Mouse (Mus musculus) layer of hippocampus, postnatal 14 days (tissue): Measurements from ENCODE around the gene Bfsp1. TPM values are rescaled to one million over a fixed set of nuclear protein-coding genes. Genes with fewer than 3 reads are reported as not detected.

Experiments
- DNase-seq, 2 experiments: peaks; one replicate each; pipeline ENCODE4 v3.0.0; 2021 to 2022; ENCODE audit warnings: low spot score in 2 of 2, mixed read lengths in 1 of 2
- total RNA-seq, 2 experiments: library from RNA; stranded (reverse); gene quantifications; 2 replicates each; pipeline ENCODE4 v1.2.3; 2021

The Bfsp1 gene
- total RNA-seq, 2 experiments from 2014 or later: 1.1 to 1.3 TPM

DNA sequence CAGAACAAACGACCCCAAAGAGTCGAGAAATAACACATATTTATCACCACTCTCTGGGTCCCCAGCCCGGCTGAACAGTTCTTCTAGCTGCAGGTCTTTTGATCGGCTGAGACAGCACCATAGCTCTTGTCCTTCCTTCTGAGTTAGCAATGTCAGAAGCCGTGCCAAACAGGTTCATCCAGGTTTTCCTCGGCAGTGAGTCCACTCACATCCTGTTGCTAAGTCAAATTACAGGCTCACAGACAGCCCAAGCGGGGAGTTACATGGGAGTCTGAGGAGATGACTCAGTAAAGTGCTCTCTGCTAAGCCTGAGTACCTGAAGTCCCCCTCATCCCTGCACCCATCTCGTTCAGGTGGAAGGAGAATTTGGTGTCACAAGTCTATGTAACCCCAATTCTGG, 1.6 kb upstream of the Bfsp1 start:
- DNase-seq: no peak

DNA sequence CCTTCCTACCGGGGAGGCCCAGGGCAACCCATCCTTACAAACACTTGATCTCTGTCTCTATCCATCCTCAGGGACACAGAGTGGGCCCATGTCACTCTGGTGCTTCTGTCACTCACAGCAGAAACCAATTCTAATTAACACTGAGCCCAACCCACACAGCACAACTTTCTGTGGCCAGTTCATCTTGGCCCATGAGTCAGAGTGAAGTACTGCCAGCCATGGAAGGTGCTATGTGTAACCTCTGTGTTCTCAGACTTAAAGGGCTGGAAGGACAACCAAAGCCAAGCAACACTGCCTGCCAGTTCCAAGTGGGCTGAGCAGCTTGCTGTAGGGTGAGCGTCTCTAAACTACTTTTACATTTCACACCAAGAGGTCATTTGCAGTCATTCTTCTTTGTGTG, 3.8 kb downstream of the Bfsp1 start:
- DNase-seq: no peak

DNA sequence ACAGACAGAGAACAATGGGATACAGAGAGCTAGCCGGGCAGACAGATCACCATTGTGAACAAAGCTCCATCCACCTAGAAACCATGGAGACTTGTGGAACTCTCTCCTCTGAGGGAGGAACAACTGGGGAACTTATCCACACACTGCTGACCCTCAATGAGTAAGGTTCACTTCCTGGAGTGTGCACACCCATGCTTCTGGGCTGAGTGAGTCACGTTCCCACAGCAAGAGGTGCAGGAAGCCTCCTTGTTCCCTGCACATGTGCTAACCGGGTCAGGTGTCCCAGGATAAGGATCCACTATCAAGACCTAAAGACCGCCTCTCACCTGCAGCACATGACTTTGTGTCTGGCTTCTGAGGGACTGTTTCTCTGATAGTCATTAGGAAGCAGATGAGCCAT, 9.5 kb downstream of the Bfsp1 start:
- no peak for DNase-seq

DNA sequence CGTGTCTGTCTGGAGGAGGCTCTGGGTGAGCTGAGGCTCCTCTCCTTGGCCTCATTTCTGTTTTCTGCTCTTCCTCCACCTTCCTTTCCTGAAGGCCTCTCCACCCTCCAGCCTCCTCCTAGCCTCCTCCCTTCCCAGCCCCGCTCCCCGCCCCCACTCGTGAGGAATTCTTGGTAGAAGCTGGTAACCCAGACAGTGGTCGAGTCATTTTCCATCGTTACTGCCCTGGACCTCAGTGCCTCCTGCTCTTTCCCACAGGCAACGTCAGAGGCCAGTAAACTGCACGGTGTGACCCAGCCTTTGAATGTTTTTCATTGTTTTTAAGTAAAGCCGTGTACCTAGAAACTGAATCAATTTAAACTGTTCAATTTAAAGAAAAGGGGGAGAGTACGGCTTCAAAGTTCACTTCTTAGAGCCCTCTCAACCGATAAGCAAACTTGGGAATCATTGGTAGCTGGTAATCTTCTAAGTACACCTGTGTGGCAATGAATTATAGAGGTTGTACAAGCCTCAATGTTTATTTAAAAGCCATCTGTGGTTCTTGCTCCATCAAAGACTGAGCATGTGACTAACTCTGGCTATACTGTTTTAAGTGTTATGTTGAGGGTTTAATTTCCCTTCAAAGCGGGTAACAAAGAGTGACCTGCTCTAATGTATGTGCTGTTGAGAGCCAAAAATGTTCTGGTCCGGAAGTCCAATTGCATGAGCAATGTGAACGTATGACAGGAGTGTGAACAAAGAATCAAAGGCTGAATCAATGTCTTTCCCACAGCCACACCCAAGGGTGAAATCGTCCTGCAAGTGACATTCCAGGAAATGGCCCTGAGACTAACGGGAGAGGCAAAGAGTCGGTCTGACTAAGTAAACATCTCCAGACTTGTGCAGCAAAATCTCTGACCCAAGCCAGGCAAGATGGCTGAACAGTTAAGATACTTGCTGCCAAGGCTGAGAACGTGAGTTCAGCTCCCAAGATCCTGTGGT, 10.4 kb downstream of the Bfsp1 start:
- DNase-seq: no peak

DNA sequence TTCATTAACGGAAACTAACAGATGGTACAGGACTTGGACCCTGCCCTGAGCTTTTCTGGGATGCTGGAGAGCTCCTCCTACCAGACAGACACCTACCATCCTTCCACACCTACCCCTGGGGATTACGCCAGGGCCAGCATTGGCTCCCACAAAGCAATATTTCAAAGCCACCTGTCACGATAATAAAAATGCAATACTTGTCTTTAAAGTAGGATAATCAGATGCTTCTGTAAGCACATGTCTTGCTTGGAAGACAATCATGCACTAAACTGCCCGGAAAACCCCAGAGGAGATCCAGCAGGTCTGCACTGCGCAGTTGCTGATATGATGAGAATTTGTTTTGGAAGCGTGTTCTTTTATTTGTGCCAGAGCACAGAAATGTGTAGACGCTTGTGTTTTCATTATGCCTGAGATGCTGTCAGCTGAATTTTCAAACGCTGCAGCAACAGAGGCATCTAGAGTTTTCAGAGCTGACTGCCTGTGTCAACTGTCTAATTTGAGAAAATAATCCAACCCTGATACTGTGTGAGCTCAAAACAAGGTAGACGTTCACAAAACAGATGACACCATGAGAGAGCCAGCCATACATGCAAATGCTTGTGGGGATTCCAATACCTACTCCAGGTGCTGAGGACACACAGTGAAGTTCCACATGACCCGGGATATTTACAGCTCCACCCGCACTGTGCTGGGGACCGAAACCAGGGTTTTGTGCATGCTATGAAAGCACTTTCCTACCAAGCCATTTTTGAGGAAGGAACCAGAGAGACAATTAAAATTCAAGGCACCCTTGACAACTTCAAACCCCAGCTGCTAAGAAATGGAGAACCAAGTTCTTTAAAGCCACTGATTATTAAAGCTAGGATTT, 11.4 kb downstream of the Bfsp1 start:
- DNase-seq: peak; percentile 30 to 70

DNA sequence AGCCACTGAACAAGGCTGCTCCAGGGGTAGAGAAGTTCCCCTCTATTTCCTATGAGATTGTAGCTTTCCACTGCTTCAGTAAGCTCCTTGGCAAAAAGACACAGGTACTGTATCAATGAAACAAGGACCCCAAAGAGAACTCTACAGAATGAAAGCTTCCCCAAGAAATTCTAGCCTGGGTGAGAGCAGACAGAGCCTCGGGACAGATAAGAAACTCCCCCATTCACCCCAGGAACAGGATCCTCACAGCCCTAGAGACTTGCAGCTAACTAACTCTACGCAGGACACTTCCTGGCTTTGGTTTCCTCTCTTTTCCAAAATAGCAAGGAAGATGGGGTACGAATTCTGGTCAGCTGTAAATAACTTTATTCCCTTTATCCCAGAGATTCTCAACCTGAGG, 15.7 kb downstream of the Bfsp1 start:
- no peak for DNase-seq

DNA sequence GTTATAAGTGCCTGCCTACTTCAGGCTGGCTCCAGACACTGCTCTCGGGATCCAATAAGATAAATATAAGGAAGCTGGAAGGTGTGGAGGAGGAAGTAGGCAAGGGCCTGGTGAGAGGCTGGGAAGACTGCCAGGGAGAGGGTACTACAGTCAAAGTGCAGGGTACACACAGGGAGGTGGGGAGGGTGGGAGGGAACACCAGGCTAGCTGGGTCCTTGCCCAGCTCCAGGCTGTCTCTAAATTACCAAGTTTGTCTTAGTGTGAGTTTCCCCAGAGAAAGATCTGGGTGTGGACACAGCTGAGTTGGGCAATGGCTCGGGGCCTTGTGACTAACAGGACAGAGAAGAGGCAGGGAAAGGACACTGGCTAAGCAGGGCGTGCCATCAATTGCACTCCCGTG, 16.2 kb downstream of the Bfsp1 start:
- no peak for DNase-seq

DNA sequence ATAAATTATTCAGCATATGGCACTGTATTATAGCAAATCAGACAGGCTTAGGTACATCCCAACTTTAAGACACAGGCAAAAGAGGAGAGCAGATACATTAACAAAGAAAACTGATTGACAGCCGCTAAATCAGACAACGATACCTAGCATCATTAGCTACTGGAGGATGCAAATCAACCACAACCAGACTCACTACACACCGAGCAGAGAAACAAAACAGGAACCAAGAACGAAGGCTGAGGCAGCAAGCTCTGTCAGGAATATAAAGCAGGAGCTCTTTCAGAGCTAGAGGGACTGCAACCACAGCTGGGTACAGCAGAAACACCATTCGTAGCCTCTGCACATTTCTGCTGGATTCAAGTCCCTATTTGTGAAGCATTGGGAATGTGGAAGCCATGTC, 18.2 kb downstream of the Bfsp1 start:
- no peak for DNase-seq

DNA sequence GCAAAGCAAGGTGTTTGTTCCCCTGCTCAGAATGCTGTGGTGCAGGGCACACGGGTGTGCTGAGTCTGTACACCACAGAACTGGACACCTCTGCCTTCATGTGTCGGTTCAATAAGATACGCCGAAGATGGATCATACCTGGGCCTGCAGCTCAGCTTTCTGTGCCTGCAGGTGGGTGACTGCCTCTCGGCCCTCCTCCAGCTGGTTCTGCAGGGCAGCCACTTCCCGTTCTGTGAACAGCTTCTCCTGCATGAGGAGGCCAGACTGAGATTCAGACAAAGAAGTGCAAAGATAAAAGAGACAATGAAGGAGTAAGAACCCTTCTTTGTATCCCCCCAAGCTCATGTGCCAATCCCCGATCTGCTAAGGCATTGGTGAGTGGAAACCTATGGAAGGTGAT, 21.4 kb downstream of the Bfsp1 start:
- no peak for DNase-seq

DNA sequence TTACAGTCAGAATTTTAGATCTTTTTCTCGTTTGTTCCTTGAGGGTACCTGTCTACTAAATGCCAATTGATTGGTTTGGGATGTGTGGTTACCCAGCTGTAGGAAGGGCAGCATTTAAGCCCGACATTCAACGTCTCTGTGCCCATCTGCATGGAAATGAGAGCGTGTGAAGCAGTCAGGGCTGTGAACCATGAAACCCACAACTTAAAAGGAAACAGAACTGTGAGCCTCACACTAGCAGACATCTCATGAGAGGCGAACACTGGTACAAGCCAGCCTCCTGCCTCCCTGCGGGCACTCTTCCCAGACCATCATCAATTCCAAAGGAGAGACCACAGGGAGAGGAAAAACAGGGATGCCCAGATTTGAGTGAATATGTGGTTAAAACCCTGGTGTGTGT, 22.1 kb downstream of the Bfsp1 start:
- DNase-seq: no peak

DNA sequence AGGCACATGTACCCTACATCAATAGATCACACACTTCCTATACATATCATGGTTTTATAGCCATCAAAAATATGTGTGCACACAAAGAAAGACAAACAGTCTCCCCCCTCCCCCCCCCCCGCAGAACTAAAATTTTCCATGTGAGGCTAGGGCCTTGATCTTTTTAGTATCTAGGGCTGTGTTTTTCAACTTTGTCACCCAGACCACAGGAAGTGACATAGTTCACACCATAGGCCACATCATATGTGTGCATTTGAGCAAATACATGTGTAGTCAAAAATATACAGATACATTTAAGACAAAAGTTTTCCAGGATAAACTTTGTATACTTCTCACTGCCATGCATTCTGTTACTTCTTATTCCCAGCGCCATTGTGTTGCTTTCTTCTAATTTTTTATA, 23.5 kb downstream of the Bfsp1 start:
- DNase-seq: no peak

DNA sequence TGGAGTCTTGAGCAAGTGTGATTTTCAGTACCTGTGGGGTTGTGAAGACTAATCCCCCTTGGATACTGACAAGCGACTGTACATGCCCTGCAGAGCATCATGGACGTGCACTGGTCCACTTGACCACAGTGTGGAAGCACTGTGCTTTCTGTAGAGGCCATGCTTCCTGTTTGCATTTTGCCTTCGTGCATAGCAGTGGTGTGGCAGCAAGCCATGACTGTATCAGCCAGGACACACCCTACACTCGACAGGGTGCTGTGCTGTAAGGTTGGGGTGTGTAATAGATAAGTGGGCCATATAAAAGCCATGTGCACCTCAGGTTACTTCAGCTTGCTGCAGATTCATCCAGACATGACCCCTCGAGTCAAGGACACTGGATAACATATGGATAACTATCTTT, 24.3 kb downstream of the Bfsp1 start:
- DNase-seq: no peak

DNA sequence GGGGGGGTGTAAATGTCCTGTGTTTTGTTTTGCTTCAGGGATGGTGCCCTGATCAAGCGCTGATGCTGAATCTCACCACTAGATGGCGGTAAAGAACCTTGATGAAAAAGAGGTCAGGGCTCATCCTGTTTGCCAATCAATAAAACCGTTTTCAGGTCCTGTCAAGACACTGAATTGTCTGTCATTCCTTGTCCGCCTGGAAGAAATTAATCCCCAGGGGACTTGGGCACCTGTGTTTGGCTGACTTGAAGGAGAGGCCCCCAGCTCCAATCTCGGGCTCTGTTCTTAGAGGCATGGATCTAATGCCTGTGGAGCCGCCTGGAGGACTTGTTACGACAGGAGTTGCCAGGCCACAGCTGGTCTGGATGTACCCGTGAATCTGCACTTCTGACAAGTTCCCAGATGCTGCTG, 25.7 kb downstream of the Bfsp1 start:
- DNase-seq: peak; percentile 82 to 84

DNA sequence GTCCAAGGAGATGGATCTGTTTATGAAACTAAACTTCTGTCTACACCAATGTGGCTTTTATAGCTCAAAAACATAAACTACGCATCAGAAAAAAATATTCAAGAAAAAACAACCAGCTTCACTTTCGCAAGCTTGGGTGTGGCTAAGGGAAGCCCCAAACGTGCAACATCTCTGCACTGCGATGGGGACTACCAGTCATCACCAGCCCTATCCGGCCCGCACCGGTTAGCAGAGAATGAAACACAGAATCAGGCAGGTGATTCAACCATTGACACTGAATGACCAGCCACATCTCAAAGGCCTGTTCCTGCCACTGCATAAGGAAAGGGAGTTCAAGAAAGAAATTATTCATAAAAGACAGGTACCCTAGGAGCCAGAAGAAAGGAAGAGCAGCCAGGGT, 27.2 kb downstream of the Bfsp1 start:
- no peak for DNase-seq

DNA sequence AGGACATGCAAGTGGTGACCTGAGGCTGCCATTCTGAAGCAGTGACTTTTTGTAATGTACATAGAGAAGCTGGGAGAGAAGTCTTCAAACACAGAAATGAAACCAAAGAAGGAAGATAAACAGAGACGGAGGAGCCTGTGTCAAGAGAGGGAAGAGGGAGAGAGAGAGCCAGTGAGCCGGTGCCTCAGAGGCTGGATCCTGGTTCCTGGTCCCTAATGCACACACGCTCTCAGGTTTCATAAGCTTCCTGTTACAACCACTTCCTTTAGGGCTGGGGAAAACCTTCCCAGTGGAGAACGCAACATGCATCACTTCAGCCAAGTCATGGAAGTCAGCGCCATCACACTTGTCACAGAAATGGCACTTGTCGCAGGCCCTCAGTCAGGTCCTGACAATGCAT, 28.9 kb downstream of the Bfsp1 start:
- no peak for DNase-seq

DNA sequence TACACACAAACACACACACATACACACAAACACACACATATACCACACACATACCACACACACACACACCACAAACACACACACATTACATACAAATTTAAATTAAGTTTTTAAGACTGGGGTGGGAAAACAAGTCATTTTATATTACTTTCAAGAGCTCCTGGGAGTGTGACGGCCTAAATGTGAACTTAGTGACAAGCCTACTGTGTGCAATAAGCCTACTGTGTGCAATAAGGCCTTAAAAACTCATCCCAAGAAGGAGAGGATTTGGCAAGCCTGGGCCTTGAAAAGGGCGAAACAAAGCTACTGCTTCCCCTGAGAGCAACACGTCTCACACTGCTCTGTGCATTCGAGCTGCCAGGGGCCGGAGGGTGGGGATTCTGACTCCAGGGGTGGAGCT, 30.3 kb downstream of the Bfsp1 start:
- DNase-seq: no peak

DNA sequence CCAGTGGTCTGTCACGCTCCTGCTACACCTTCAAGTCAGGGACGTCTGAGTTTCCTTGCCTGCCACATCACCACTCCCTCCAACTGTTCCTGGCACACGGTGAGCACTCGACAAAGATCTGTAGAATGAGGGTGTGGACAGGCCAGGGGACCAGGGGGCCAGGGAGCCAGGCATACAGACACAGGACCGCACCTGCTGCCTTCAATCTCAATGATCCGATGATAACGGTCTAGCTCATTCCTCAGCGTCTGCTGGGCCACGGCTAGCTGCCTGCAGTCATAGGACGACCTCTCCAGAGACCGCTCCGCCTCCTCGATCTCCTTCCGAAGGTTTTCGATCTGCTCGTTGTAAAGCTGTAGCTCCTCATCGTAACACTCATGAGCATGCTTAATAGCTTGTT, 31.3 kb downstream of the Bfsp1 start:
- no peak for DNase-seq

DNA sequence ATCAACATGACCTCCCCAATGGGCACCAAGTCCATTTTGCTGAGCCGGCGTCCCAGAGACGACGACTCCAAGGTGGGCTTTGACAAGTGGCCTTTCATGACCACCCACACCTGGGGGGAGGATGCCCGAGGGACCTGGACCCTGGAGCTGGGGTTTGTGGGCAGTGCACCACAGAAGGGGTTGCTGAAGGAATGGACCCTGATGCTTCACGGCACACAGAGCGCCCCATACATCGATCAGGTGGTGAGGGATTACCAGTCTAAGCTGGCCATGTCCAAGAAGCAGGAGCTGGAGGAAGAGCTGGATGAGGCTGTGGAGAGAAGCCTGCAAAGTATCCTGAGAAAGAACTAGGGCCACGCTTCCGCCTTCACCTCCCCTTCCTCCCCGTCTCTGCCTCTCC, 49.5 kb downstream of the Bfsp1 start:
- no peak for DNase-seq

DNA sequence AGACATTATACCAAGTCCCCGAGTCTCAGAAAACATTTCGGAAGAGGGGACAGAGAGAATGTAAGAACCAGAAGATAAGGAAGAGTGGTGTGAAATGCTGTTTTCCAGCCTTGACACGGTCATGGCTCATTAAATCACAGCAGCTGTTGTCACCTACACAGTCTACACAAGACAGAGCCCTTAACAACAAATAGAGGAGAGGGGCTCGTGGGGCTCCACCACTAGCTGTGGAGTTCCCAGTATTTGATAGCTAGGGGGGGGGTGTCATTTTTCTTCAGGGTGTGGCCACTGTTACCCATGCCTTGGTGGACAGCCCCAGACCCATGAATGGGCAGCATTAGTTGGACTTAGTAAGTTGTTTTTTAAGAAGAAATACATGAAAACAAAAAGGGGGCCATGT, 50.7 kb downstream of the Bfsp1 start:
- DNase-seq: no peak

DNA sequence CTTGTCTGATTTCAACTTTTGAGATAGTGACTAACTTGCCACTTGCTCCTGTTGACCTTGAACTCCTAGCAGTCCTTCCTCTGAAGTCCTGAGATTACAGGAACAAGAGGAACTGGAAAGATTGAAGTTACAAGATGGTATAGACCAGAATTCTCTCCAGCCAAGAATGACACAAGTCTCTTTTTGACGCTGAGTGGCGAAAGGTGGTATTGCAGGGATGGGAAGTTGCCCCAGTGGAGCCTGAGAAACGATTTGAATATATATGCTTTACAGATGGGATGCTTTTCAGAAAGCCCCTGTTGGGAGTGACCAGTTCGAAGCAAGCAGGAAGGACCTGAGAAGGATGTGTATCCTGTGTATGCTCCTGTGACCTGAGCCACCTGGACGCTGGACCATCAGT, 54.2 kb downstream of the Bfsp1 start:
- DNase-seq: no peak

DNA sequence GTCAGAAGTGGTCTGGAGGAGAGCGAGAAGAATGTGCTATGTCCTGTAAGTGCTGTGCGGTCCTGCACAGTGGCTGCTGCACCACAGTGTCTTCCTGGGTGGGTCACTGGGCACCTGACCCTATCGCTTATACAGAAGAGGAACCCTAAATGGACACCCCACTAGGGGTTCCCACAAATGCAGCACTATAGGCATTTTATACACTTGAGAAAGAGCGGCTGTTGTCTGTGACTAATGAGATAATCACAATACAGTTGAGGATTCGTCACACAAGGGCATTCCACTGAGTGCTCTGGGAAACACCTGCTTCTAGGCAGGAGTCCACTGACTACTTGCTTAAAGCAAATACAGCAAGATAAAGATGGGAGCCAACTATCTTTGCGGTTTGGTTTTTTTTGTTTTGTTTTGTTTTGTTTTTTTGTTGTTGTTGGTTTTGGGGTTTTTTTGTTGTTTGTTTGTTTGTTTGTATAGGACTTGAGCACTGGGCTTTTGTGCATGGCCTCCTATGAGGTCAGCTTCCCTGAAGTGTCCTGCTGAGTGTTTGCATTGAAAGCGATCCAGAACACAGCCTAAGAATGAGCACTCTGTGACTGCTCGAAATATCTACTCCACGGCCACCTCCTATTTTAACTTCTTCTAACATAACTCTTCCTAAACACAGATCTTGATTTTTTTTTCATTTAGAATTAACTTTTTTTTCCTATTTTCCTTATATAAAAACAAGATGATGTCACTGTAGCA, 55.9 kb downstream of the Bfsp1 start:
- no peak for DNase-seq
